Mouse (Mus musculus) CH12.LX (cell line): Measurements from ENCODE around the gene Cxadr. TPM values are rescaled to one million over a fixed set of nuclear protein-coding genes. Genes with fewer than 3 reads are reported as not detected.

ENCODE experiments used
- DNase-seq: peaks from one replicate; pipeline ENCODE4 v3.0.0-alpha.2; 2013; ENCODE audit errors: extremely low read depth
- H3K27ac ChIP-seq: 2 replicates; pipeline ENCODE4 v1.5.1; 2012; ENCODE audit warnings: low read depth, mild to moderate bottlenecking, control low read depth, moderate library complexity; ENCODE audit not compliant: insufficient read depth
- H3K27me3 ChIP-seq: replicated peaks from 2 replicates; pipeline ENCODE3; 2012; ENCODE audit warnings: inconsistent platforms
- H3K36me3 ChIP-seq, 2 experiments: replicated peaks in 1 of 2; 2 replicates each; pipeline versions ENCODE3 to v1.6.1; 2012; ENCODE audit warnings: inconsistent platforms in 1 of 2, low read length in 1 of 2, mild to moderate bottlenecking in 1 of 2, mixed read lengths in 1 of 2, moderate library complexity in 1 of 2; ENCODE audit not compliant: control insufficient read depth in 1 of 2, insufficient read depth in 1 of 2
- H3K4me1 ChIP-seq, 2 experiments: 2 replicates each; pipeline ENCODE4 v1.6.1; 2012; ENCODE audit warnings: inconsistent platforms in 1 of 2, moderate library complexity in 1 of 2; ENCODE audit not compliant: insufficient read depth in 2 of 2, control insufficient read depth in 1 of 2
- H3K4me2 ChIP-seq: 2 replicates; pipeline ENCODE4 v1.6.1; 2012; ENCODE audit warnings: low read depth, mild to moderate bottlenecking, control low read depth; ENCODE audit not compliant: poor library complexity, insufficient read depth, severe bottlenecking
- H3K4me3 ChIP-seq, 3 experiments: fragments of 150-350 bp in 1 of 3; sonication (generic) in 1 of 3; replicated peaks in 1 of 3; 2 replicates each; pipeline versions ENCODE3 to v1.5.1; 2011 to 2012; ENCODE audit warnings: low read depth in 2 of 3, low read length in 2 of 3, mild to moderate bottlenecking in 2 of 3, moderate library complexity in 2 of 3, control low read depth in 1 of 3, improper control_type of control experiment in 1 of 3, inconsistent platforms in 1 of 3, mixed read lengths in 1 of 3; ENCODE audit not compliant: poor library complexity in 1 of 3
- H3K79me2 ChIP-seq: replicated peaks from 2 replicates; pipeline ENCODE4 v1.6.1; 2012; ENCODE audit warnings: mild to moderate bottlenecking, moderate library complexity; ENCODE audit not compliant: control insufficient read depth, poor library complexity, insufficient read depth, severe bottlenecking; ENCODE audit errors: extremely low read depth
- H3K9ac ChIP-seq: 2 replicates; pipeline ENCODE4 v1.6.1; 2012; ENCODE audit warnings: low read depth, mild to moderate bottlenecking, control low read depth, moderate library complexity; ENCODE audit not compliant: insufficient read depth
- H3K9me3 ChIP-seq: replicated peaks from 2 replicates; pipeline ENCODE3; 2012; ENCODE audit warnings: low read length, inconsistent platforms, mixed read lengths
- CHD1 ChIP-seq: IDR thresholded peaks from 2 replicates; pipeline ENCODE4 v1.6.1; 2012; ENCODE audit warnings: low read depth, low read length, improper control_type of control experiment, inconsistent platforms
- CTCF ChIP-seq, 2 experiments: IDR thresholded peaks in 1 of 2; conservative IDR thresholded peaks in 1 of 2; 2 replicates each; pipeline ENCODE4 v1.5.1; 2011 to 2012; ENCODE audit warnings: low read depth in 2 of 2, low read length in 2 of 2, improper control_type of control experiment in 1 of 2, inconsistent platforms in 1 of 2, mild to moderate bottlenecking in 1 of 2, moderate library complexity in 1 of 2
- EP300 ChIP-seq: IDR thresholded peaks from 2 replicates; pipeline ENCODE4 v1.6.1; 2011; ENCODE audit warnings: low read length, improper control_type of control experiment
- ETS1 ChIP-seq: conservative IDR thresholded peaks from 2 replicates; pipeline ENCODE4 v1.6.1; 2012; ENCODE audit warnings: low read depth, mild to moderate bottlenecking, inconsistent platforms, low read length, improper control_type of control experiment, moderate library complexity
- GABPA ChIP-seq: IDR thresholded peaks from 2 replicates; pipeline ENCODE4 v1.6.1; 2012; ENCODE audit warnings: low read depth, low read length, improper control_type of control experiment, inconsistent platforms; ENCODE audit not compliant: insufficient replicate concordance
- HCFC1 ChIP-seq: IDR thresholded peaks from 2 replicates; pipeline ENCODE4 v1.6.1; 2012; ENCODE audit warnings: low read depth, mild to moderate bottlenecking, inconsistent platforms, low read length, improper control_type of control experiment
- JUN ChIP-seq: IDR thresholded peaks from 2 replicates; pipeline ENCODE4 v1.6.1; 2011; ENCODE audit warnings: low read depth, mild to moderate bottlenecking, low read length, improper control_type of control experiment, moderate library complexity; ENCODE audit not compliant: insufficient read depth
- JUND ChIP-seq: conservative IDR thresholded peaks from 2 replicates; pipeline ENCODE4 v1.6.1; 2011; ENCODE audit warnings: low read depth, low read length, improper control_type of control experiment
- MAFK ChIP-seq: IDR thresholded peaks from 2 replicates; pipeline ENCODE4 v1.6.1; 2011; ENCODE audit warnings: low read length, improper control_type of control experiment; ENCODE audit not compliant: insufficient replicate concordance
- PAX5 ChIP-seq: IDR thresholded peaks from 2 replicates; pipeline ENCODE4 v1.6.1; 2012; ENCODE audit warnings: low read length, inconsistent platforms, mixed read lengths
- POLR2A ChIP-seq: IDR thresholded peaks from 2 replicates; pipeline ENCODE4 v1.6.1; 2011; ENCODE audit warnings: low read depth, mild to moderate bottlenecking, improper control_type of control experiment, low read length
- RAD21 ChIP-seq: IDR thresholded peaks from 2 replicates; pipeline ENCODE4 v1.6.1; 2011; ENCODE audit warnings: low read depth, mild to moderate bottlenecking, low read length, improper control_type of control experiment, moderate library complexity
- SIN3A ChIP-seq: IDR thresholded peaks from 2 replicates; pipeline ENCODE4 v1.6.1; 2012; ENCODE audit warnings: low read length, improper control_type of control experiment, inconsistent platforms
- TBP ChIP-seq: conservative IDR thresholded peaks from 2 replicates; pipeline ENCODE4 v1.6.1; 2011; ENCODE audit warnings: low read depth, low read length, improper control_type of control experiment
- UBTF ChIP-seq: IDR thresholded peaks from 2 replicates; pipeline ENCODE4 v1.6.1; 2012; ENCODE audit warnings: low read depth, mild to moderate bottlenecking, inconsistent platforms, low read length, improper control_type of control experiment, moderate library complexity
- USF2 ChIP-seq: conservative IDR thresholded peaks from 2 replicates; pipeline ENCODE4 v1.6.1; 2011; ENCODE audit warnings: low read depth, low read length, improper control_type of control experiment
- ZC3H11A ChIP-seq: IDR thresholded peaks from 2 replicates; pipeline ENCODE4 v1.6.1; 2012; ENCODE audit warnings: low read depth, mild to moderate bottlenecking, inconsistent platforms, low read length, improper control_type of control experiment
- ZKSCAN1 ChIP-seq: IDR thresholded peaks from 2 replicates; pipeline ENCODE4 v1.6.1; 2012; ENCODE audit warnings: low read depth, inconsistent platforms, low read length, improper control_type of control experiment, borderline replicate concordance
- dilution Hi-C: fragments of 300-500 bp; cut with MboI; formaldehyde crosslinking; loops from 2 replicates; pipeline ENCODE4 v1.14.3; 2020; ENCODE audit warnings: low sequenced_read_pairs; ENCODE audit not compliant: extremely low pct_unique_long_range_greater_than_20kb, extremely low pct_ligation_motif_present
- in situ Hi-C: fragments of 300-500 bp; cut with MboI; formaldehyde crosslinking; loops from 3 replicates; pipeline ENCODE4 v1.14.3; 2019; ENCODE audit warnings: low sequenced_read_pairs, low pct_ligation_motif_present, low pct_unique_long_range_greater_than_20kb, mixed read lengths
- polyA plus RNA-seq: library from polyadenylated mRNA; unstranded; fragments of >175 nt; gene quantifications from 2 replicates; pipeline ENCODE4 v1.2.1, GENCODE M21; 2012; ENCODE audit warnings: low read depth; ENCODE audit not compliant: insufficient read length
- total RNA-seq, 2 experiments: library from RNA; depleted of rRNA; stranded (reverse); fragments of 300-350 nt in 1 of 2; fragments of >200 nt in 1 of 2; gene quantifications; 2 replicates each; pipeline ENCODE4 v1.2.3; 2012 to 2014

Gene Cxadr
- total and polyA plus RNA-seq, 3 experiments = 0.76 TPM; not detected in 2

DNA sequence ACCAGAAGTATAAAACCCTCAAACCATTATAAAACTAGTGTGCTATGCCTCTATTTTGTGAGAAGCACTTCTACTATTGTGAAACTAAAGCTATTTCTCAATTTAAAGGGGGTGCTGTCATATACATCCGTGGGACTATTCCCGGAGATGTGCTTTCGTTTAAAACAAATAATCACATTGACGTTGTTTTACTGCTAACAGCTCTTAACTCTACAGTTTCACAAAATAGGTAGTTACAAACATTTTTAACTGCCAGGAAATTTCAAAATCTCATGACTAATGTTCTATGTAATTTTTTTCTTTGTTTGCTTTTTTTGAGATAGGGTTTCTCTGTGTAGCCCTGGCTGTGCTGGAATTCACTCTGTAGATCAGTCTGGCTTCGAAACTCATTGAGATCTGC lies 77.2 kb downstream of the Cxadr start:
- no peak for DNase-seq
- Histone ChIP-seq H3K36me3 (no peaks in the 10 kb centered on the region), H3K27ac (no peak overlapping the region), H3K79me2 (peaks cover 25% of the 10 kb centered on the region), H3K4me3 (no peak overlapping the region), H3K9me3 (no peaks in the 10 kb centered on the region), H3K4me2 (no peak overlapping the region), H3K4me1 (peaks cover 0 to 13% of the 10 kb centered on the region in 2 experiments; a peak in 2 of 4 replicates), H3K9ac (no peak overlapping the region), H3K27me3 (peaks cover 2% of the 10 kb centered on the region)
- TF ChIP-seq POLR2A (no peak), UBTF (no peak)
- dilution Hi-C loops = no loop called here
- in situ Hi-C loops = no loop called here

- Histone ChIP-seq H3K36me3 (no peaks in the 10 kb centered on the region), H3K4me1 (no peaks in the 10 kb centered on the region), H3K9me3 (no peaks in the 10 kb centered on the region), H3K27ac (no peak overlapping the region), H3K27me3 (no peaks in the 10 kb centered on the region), H3K79me2 (no peaks in the 10 kb centered on the region), H3K9ac (no peak overlapping the region), H3K4me3 (no peak overlapping the region), H3K4me2 (no peak overlapping the region)
- dilution Hi-C loops (no loop called here), in situ Hi-C loops (no loop called here)
- no peak for TF ChIP-seq CTCF (conservative IDR thresholded peaks at IDR 0.05 in 1 of 2, IDR thresholded peaks at IDR 0.05 in 1 of 2; ENCODE audit: low read depth in 2 of 2, low read length in 2 of 2)
- no peak for TF ChIP-seq TBP
- TF ChIP-seq GABPA = no peak
- no peak for TF ChIP-seq SIN3A
- TF ChIP-seq CHD1 = no peak
- TF ChIP-seq JUND = no peak
- no peak for DNase-seq
Observed at GRCm38 (mm10) chr16:78389122-78389521, 87.8 kb downstream of the Cxadr start.

DNA sequence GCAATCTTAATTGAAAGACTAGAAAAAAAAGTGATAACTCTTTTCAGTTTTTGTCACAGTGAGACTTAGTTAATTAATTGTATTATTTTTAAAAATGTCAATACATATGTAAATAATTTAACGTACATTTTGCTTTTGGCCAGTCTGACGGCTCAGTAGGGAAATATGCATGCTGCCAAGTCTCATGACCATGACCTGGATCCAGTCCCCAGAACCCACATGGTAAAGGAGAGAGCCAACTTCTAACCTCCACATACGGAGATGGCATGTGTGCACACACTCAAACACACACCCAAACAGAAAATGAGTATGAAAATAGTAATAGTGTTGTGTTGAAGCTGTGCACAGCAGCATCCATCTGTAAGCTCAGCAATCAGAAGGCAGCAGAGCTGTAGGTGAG lies 88.7 kb downstream of the Cxadr start:
- no peaks in the 10 kb centered on the region for H3K27me3 ChIP-seq
- no peaks in the 10 kb centered on the region for H3K36me3 ChIP-seq
- TF ChIP-seq JUN (no peak), ZC3H11A (no peak), HCFC1 (no peak), RAD21 (no peak), ZKSCAN1 (no peak), EP300 (no peak), USF2 (no peak), UBTF (no peak), MAFK (no peak), PAX5 (no peak), ETS1 (no peak)
- in situ Hi-C loops = no loop called here
- no peak overlapping the region for H3K4me2 ChIP-seq
- no peaks in the 10 kb centered on the region for H3K4me1 ChIP-seq
- no peak overlapping the region for H3K4me3 ChIP-seq
- no peak overlapping the region for H3K9ac ChIP-seq
- no peak overlapping the region for H3K27ac ChIP-seq
- DNase-seq = no peak
- dilution Hi-C loops = no loop called here
- no peaks in the 10 kb centered on the region for H3K9me3 ChIP-seq
- H3K79me2 ChIP-seq = no peaks in the 10 kb centered on the region
